ENCODE assay signal across 28 mouse cellular contexts in the genomic region with DNA sequence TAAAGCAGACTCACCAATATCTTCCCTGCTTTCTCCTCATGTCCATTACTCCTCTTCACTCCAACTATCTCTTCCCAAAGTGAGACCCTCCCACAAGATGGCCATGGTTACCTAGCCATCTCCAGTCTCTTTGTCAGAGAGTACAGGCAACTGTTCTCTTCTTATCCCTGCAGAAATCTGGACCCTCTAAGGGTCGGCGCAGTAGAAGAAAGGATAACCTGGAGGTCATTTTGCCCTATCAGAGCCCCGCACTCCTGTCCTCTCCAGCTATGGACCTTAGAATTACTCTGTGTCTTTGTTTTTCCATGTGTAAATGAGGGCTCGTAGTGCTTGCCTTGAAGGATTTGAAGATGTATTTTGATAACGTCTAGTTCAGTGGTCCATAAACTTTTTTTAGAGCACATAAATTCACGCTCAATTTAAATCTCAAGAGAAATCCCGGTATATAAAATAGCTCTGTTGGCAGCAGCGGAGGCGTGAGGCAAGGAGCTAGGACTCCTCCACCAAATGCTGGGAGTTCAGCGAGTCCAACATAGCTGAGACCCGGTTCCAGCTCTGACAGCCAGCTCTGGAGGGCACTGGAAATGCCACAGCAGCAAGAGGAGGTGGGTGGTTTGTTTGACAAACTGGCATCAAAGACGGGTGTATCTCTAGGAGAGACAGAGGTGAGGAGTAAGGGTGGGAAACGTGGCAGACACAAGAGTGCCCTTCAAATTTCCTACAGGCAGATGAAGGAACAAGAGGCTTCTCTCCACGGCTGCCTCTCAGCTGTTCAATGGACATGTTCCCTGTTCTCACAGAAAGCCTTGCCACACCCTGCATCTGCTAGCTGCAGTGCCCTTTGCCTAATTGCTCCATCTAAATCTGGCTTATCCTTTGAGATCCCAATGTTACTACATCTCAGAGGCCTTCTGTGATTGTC. TPM values are rescaled to one million over a fixed set of nuclear protein-coding genes. Genes with fewer than 3 reads are reported as not detected.
DNase-seq lines count a peak whose midpoint lies in the region; ATAC-seq lines count a peak whose summit lies in the region.
"Had no signal": no experiment of that assay in that cellular context is flagged by ENCODE, and none has a peak within 500 bp of the region (broad histone marks: within the 10 kb centered on the region; RNA-seq: fewer than 3 reads in every experiment).

No protein-coding gene starts in this region.

- intact Hi-C loops in left cerebral cortex, postnatal 36 days (cut with DNase I) = no loop called here

- peaks cover 41% of the 10 kb centered on the region for H3K4me1 ChIP-seq in hindbrain, embryonic 15.5 days (replicated peaks)
- no peaks in the 10 kb centered on the region; the same call in 1 of the 2 replicates for H3K4me1 ChIP-seq in hindbrain, embryonic 11.5 days (replicated peaks; ENCODE audit: control insufficient read depth, insufficient read depth, low read length)
- H3K4me1 ChIP-seq: liver, embryonic 15.5 days; stomach, embryonic 15.5 days had no signal

- peak overlapping the region; percentile 73; the same call in 1 of the 2 replicates for H3K27ac ChIP-seq in hindbrain, embryonic 15.5 days (replicated peaks)
- no peak overlapping the region for H3K27ac ChIP-seq in hindbrain, embryonic 11.5 days (ENCODE audit: low read depth, low read length)
- H3K27ac ChIP-seq: embryonic facial prominence, embryonic 10.5 days; forebrain, embryonic 10.5 days; limb, embryonic 10.5 days; liver, embryonic 15.5 days; lung, embryonic 15.5 days; neural tube, embryonic 13.5 days; stomach, embryonic 15.5 days had no signal

- H3K4me2 ChIP-seq in hindbrain, embryonic 15.5 days = no peak overlapping the region
- no peak overlapping the region for H3K4me2 ChIP-seq in hindbrain, embryonic 11.5 days (replicated peaks; ENCODE audit: low read depth, low read length)
- H3K4me2 ChIP-seq: hindbrain, embryonic 13.5 days; liver, embryonic 15.5 days; lung, embryonic 15.5 days; midbrain, embryonic 15.5 days; neural tube, embryonic 13.5 days; stomach, embryonic 15.5 days had no signal

- ATAC-seq in hindbrain, embryonic 15.5 days (ENCODE audit: low FRiP score, low read depth) = no peak
- ATAC-seq in hindbrain, embryonic 11.5 days (ENCODE audit: low FRiP score) = no peak
- ATAC-seq: activated CD4-positive, CD25-positive, alpha-beta regulatory T cell, adult 4 months; inflammation-experienced regulatory T-cells, adult 6 months; midbrain, embryonic 15.5 days had no signal

- no peaks in the 10 kb centered on the region for H3K36me3 ChIP-seq in hindbrain, embryonic 15.5 days
- H3K36me3 ChIP-seq in hindbrain, embryonic 11.5 days (ENCODE audit: control insufficient read depth, insufficient read depth, low read length) = no peaks in the 10 kb centered on the region
- H3K36me3 ChIP-seq: embryonic facial prominence, embryonic 10.5 days; forebrain, embryonic 10.5 days; hindbrain, embryonic 13.5 days; limb, embryonic 10.5 days; liver, embryonic 15.5 days; lung, embryonic 15.5 days; midbrain, embryonic 15.5 days; neural tube, embryonic 13.5 days; stomach, embryonic 15.5 days had no signal

- no peaks in the 10 kb centered on the region for H3K9me3 ChIP-seq in hindbrain, embryonic 15.5 days
- no peaks in the 10 kb centered on the region for H3K9me3 ChIP-seq in hindbrain, embryonic 11.5 days (ENCODE audit: control insufficient read depth, low read length)
- H3K9me3 ChIP-seq: embryonic facial prominence, embryonic 10.5 days; forebrain, embryonic 10.5 days; hindbrain, embryonic 13.5 days; limb, embryonic 10.5 days; liver, embryonic 15.5 days; lung, embryonic 15.5 days; megakaryocyte, embryonic 14.5 days; midbrain, embryonic 15.5 days; neural tube, embryonic 13.5 days; stomach, embryonic 15.5 days had no signal

- no peak overlapping the region for H3K4me3 ChIP-seq in hindbrain, embryonic 15.5 days
- H3K4me3 ChIP-seq in hindbrain, embryonic 11.5 days (ENCODE audit: low read depth, low read length) = no peak overlapping the region
- H3K4me3 ChIP-seq: embryonic facial prominence, embryonic 10.5 days; forebrain, embryonic 10.5 days; hindbrain, embryonic 13.5 days; limb, embryonic 10.5 days; liver, embryonic 15.5 days; lung, embryonic 15.5 days; megakaryocyte, embryonic 14.5 days; midbrain, embryonic 15.5 days; neural tube, embryonic 13.5 days; stomach, embryonic 15.5 days had no signal

- no peak overlapping the region for H3K9ac ChIP-seq in hindbrain, embryonic 15.5 days
- H3K9ac ChIP-seq in hindbrain, embryonic 11.5 days (ENCODE audit: low read depth, low read length) = no peak overlapping the region
- H3K9ac ChIP-seq: hindbrain, embryonic 13.5 days; liver, embryonic 15.5 days; lung, embryonic 15.5 days; midbrain, embryonic 15.5 days; neural tube, embryonic 13.5 days; stomach, embryonic 15.5 days had no signal

- no peak for DNase-seq in hindbrain, embryonic 11.5 days (ENCODE audit: low spot score)
- DNase-seq in right cerebral cortex, adult 18-20 months = peak; percentile 71
- no peak for DNase-seq in right cerebral cortex, postnatal 14 days
- peak; percentile 65 to 72 for DNase-seq in left cerebral cortex, postnatal 36 days (ENCODE audit: low spot score in 2 of 2)
- peak; percentile 46 for DNase-seq in right cerebral cortex, postnatal 4 days
- no peak for DNase-seq in urinary bladder, adult 2 months (ENCODE audit: low spot score)
- no peak for DNase-seq in adrenal gland, postnatal 36 days
- DNase-seq: adrenal gland, postnatal 10 days; cerebellum, adult 9-10 months; gastrocnemius, postnatal 25 days; kidney, adult 18-20 months; kidney, postnatal 4 days; liver; lung, postnatal 36 days; thymus, postnatal 14 days had no signal

- H3K27me3 ChIP-seq in hindbrain, embryonic 15.5 days = no peaks in the 10 kb centered on the region
- H3K27me3 ChIP-seq in hindbrain, embryonic 11.5 days (ENCODE audit: control insufficient read depth, insufficient read depth, low read length) = no peaks in the 10 kb centered on the region
- H3K27me3 ChIP-seq: hindbrain, embryonic 13.5 days; liver, embryonic 15.5 days; midbrain, embryonic 15.5 days; neural tube, embryonic 13.5 days; stomach, embryonic 15.5 days had no signal

- 80% methylated on average over 14 of the region's 14 CpGs for WGBS in hindbrain, embryonic 15.5 days
- WGBS in hindbrain, embryonic 11.5 days = 83% methylated on average over 14 of the region's 14 CpGs

RNA-seq across cellular contexts. Expression of a gene that starts 19.0 kb away (rescaled TPM):
- 22.5 and 28.5 TPM in 2 replicates for polyA plus RNA-seq in hindbrain, embryonic 15.5 days (2015; fragmentation: Nextera tagmentation; extraction: Ambion mirVana)
- 4.9 and 7.7 TPM in 2 replicates for polyA plus RNA-seq in hindbrain, embryonic 11.5 days (2014; fragmentation: Nextera tagmentation; extraction: Ambion mirVana)
- 100 to 1,000 TPM; 209 to 235 TPM for total RNA-seq in left cerebral cortex, postnatal 36 days (2021)
- 10.5 and 17.1 TPM in 2 replicates for polyA plus RNA-seq in urinary bladder, adult 2 months (2012; rRNA removed)
- 1 to 10 TPM; 4.3 to 4.6 TPM for total RNA-seq in adrenal gland, postnatal 36 days (2021)
- polyA plus RNA-seq: inflammation-experienced regulatory T-cells, adult 6 months had no signal

RNA-seq across cellular contexts. Expression of a gene that starts 39.0 kb away (rescaled TPM):
- polyA plus RNA-seq in hindbrain, embryonic 15.5 days (2015; fragmentation: Nextera tagmentation; extraction: Ambion mirVana) = 2.7 and 3.0 TPM in 2 replicates
- 2.6 and 3.4 TPM in 2 replicates for polyA plus RNA-seq in hindbrain, embryonic 11.5 days (2014; fragmentation: Nextera tagmentation; extraction: Ambion mirVana)
- total RNA-seq in left cerebral cortex, postnatal 36 days (2021) = 1 to 10 TPM; 2.9 to 4.5 TPM
- polyA plus RNA-seq in urinary bladder, adult 2 months (2012; rRNA removed) = 50.7 and 54.4 TPM in 2 replicates
- 10 to 100 TPM; 53.7 to 54.3 TPM for total RNA-seq in adrenal gland, postnatal 36 days (2021)

RNA-seq across cellular contexts. Expression of a gene that starts 45.1 kb away (rescaled TPM):
- 10.9 and 13.7 TPM in 2 replicates for polyA plus RNA-seq in hindbrain, embryonic 15.5 days (2015; fragmentation: Nextera tagmentation; extraction: Ambion mirVana)
- 2.8 and 6.5 TPM in 2 replicates for polyA plus RNA-seq in hindbrain, embryonic 11.5 days (2014; fragmentation: Nextera tagmentation; extraction: Ambion mirVana)
- 10 to 100 TPM in 1 of 2 experiments, 1 to 10 TPM in 1; 4.8 to 11.0 TPM for total RNA-seq in left cerebral cortex, postnatal 36 days (2021)
- polyA plus RNA-seq in urinary bladder, adult 2 months (2012; rRNA removed) = 11.7 and 14.7 TPM in 2 replicates
- 10 to 100 TPM; 31.7 to 31.8 TPM for total RNA-seq in adrenal gland, postnatal 36 days (2021)

Comparison
In these comparisons a context has a peak if more than half of its experiments do, and no peak if none do; other contexts are left out.
1. DNase-seq: peak in right cerebral cortex, adult 18-20 months (single experiment), left cerebral cortex, postnatal 36 days (2 of 2) and right cerebral cortex, postnatal 4 days (single experiment); none in hindbrain, embryonic 11.5 days (single experiment), right cerebral cortex, postnatal 14 days (single experiment), urinary bladder, adult 2 months (single experiment) and adrenal gland, postnatal 36 days (0 of 2).
2. RNA of a gene that starts 39.0 kb away (polyA plus RNA-seq): 50.7 to 54.4 TPM in urinary bladder, adult 2 months; 2.6 to 3.4 TPM in hindbrain, embryonic 11.5 days and 2.7 to 3.0 TPM in hindbrain, embryonic 15.5 days; every median in the first group is over 10 times any median in the second.